Mouse (Mus musculus) leukemia stem cell, adult 10-12 weeks (primary cell): ENCODE results near the gene Gm38394. TPM values are rescaled to one million over a fixed set of nuclear protein-coding genes. Genes with fewer than 3 reads are reported as not detected.

Source experiments
- polyA plus RNA-seq: library from polyadenylated mRNA; stranded (reverse); fragments of >175 nt; gene quantifications from 2 replicates; pipeline ENCODE4 v1.2.3, GENCODE M21; 2012; ENCODE audit warnings: low replicate concordance

Gm38394 gene
- 6.0 and 7.0 TPM in 2 replicates for polyA plus RNA-seq

DNA sequence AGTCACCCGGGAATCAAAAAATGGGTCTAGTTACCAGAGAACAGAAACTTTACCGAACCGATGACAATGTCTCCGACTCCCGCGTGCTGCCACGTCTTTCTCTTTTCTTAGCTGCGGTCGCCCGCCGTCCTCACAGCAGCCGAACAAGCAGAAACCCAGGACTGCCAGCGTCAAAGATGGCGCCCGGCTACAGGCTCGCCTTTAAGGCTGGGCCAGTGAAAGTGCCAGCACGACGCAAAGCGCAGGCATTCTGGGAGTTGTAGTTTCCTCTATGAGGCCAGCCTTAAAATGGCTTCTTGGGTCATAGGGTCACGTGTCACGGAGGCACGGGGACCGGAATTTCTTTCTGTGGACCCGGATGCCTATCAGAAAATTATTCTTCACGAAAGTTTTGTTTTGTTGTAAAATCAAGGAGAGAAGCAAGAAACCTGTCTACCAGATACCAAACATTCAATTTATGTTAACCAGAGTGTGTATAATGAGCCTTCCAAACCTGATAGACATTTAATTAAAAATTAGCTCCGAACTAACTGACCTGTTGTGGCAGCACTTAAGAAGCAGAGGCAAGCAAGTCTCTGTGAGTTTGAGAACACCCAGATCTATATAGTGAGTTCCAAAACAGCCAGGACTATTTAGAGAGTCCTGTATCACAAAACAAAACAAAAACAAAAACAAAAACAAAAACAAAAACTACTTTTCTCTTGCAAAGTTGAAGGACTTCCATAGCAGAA is at the start of gene Gm38394:
Gm38394 (minus strand) TSS at position 116 of the 731 bp plus-strand sequence.

DNA sequence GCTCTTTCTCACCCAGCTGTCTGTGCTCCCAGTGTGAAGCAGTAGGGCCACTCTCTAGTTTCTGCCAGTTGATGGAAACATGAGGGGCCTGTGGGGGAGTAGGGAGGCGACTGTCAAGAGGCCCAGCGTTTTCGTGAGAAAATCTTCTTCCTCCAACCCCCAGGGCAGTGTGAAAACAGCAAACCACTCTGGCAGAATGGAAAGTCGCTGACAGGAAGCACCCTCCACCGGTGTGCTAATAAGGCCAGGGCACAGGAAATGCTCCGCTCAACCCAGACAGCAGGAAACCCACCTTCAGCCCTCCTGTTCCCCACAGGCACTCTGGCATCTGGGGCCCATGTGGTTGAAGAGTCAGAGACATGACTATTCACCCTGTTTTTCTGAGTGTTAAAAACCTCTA is 28.8 kb upstream of the Gm38394 start, which contains the start of gene Lax1:
Lax1 (minus strand) TSS at position 212 of the 400 bp plus-strand sequence.

DNA sequence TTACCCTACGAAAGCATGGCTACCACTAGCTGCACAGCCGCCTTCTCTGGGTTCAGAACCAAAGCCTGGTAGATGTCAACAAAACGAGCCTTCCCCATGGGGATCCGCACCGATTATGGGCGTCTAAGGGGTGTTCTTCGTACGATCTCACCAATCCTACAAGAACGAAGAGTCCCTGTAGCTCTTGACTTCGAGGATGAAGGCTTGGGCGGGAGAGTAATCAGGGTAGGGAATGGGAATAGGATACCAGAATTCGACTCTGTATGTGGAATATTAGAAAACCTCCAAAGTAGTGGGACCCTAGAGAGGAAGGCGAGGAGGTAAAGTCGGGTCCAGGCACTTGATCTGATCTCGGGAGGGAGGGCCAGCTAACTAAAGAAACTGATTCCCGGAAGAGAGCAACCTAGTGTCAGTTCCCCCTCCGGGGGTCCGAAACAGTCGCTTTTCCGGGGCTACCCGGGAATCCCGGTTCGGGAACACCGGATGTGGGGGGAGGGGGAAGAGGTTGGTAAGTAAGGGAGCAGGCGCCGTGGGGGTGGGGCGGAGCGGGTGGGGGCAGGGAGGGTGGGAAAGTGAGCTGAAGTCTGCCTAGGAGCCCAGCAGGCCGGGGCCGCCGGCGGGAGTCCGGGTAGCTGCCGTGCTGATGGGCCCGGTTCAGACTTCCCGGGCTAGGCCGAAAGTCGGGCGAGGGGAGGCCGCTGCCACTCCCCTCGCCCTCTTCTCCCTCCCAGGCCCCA is 484 bp downstream of the Gm38394 start, which contains the start of gene Zbed6:
Zbed6 (minus strand) TSS at position 420 of the 737 bp plus-strand sequence.

DNA sequence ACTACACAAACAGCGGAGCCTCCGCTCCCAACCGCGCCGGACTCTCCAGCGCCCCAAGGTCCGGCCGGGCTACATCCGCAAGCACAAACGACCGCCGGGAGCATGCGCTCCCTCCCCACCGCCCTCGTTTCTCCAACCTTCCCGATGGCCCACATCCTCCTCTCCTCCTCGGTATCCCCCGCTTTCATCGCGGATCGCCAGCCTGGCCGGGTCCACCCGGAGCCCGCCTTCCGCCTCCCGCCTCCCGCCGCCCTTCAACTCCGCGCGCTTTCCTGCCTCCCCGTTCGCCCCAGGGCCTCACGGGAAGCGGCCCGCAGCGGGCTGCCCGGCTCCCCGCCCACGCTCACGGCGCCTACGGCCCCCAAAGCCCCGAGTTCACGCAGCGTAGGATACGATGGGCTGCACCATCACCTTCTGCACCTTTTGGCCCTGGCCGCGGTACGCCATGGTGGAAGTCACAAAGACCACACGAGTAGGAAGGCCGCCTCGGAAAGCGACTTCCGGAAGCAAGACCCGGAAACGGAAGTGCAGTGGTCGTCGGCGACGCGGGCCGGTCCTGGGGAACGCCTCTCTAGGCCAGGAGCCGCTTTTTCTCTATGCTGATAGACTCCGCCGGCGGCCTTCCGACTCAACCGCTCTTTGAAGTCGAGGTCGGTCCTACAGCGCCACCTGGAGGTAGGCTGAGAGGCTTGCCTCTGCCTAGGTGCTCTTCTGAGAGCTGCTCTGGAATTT is 51.2 kb downstream of the Gm38394 start, which contains the start of gene Snrpe:
Snrpe (minus strand) TSS at position 521 of the 732 bp plus-strand sequence.

Other genes starting within 250 kb of the Gm38394 start
- gene Sox13, start 236.9 kb downstream of the Gm38394 start, polyA plus RNA-seq, result 0.38 and 0.98 TPM in 2 replicates
- 5.4 and 8.4 TPM in 2 replicates for gene Snrpe, start 51.0 kb downstream of the Gm38394 start, polyA plus RNA-seq
- not detected in 2 replicates for gene Zbed6, start 433 bp downstream of the Gm38394 start, polyA plus RNA-seq
- 1.6 and 3.2 TPM in 2 replicates for gene Lax1, start 28.8 kb upstream of the Gm38394 start, polyA plus RNA-seq
- gene Atp2b4, start 139.7 kb upstream of the Gm38394 start, polyA plus RNA-seq, result 80.0 and 112 TPM in 2 replicates
- 0.74 TPM in 1 of 2 replicates, not detected in the other for gene Optc, start 246.7 kb upstream of the Gm38394 start, polyA plus RNA-seq